Mouse (Mus musculus) erythroblast, embryonic 14.5 days (primary cell): ENCODE measurements around the gene Magi2. TPM values are rescaled to one million over a fixed set of nuclear protein-coding genes. Genes with fewer than 3 reads are reported as not detected.

Experiments
- H3K27me3 ChIP-seq: 2 replicates; pipeline ENCODE4 v1.6.1; 2012; ENCODE audit warnings: inconsistent platforms; ENCODE audit not compliant: control insufficient read depth
- H3K36me3 ChIP-seq: 2 replicates; pipeline ENCODE4 v1.6.1; 2012; ENCODE audit warnings: mild to moderate bottlenecking, inconsistent platforms; ENCODE audit not compliant: control insufficient read depth
- H3K4me1 ChIP-seq: 2 replicates; pipeline ENCODE4 v1.6.1; 2012; ENCODE audit warnings: inconsistent platforms; ENCODE audit not compliant: control insufficient read depth
- H3K4me3 ChIP-seq: replicated peaks from 2 replicates; pipeline ENCODE3; 2012; ENCODE audit warnings: moderate library complexity, mild to moderate bottlenecking, inconsistent platforms
- H3K9me3 ChIP-seq: 2 replicates; pipeline ENCODE4 v1.6.1; 2012; ENCODE audit warnings: low read length, inconsistent platforms, mixed read lengths; ENCODE audit not compliant: control insufficient read depth
- GATA1 ChIP-seq: IDR thresholded peaks from 2 replicates; pipeline ENCODE4 v1.6.1; 2012; ENCODE audit warnings: low read length, inconsistent platforms, mixed read lengths
- TAL1 ChIP-seq: IDR thresholded peaks from 3 replicates; pipeline ENCODE4 v1.6.1; 2012; ENCODE audit warnings: low read length, inconsistent platforms, mixed read lengths
- polyA plus RNA-seq: library from polyadenylated mRNA; stranded (reverse); fragments of >175 nt; gene quantifications from 2 replicates; pipeline ENCODE4 v1.2.3, GENCODE M21; 2012

The Magi2 gene
- polyA plus RNA-seq, 1 experiment: not detected

DNA sequence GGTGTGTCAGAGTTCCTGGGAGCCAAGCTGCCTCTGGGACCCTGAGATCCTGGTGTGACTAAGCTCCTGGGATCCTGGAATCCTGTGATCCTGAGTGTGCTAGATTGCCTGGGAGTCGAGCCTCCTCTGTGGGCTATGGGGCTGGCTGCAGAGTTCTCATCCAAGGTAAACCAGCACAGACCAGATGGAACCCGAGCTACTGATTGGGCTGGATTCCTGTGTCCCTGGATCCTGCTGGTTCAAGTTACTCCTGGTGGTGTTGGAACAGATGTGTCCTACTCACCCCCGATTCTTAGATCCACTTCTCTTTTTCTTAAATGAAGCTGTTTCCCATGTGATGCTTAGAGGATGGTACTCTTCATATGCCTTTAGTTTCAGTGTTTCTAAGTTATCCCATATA is 1371.4 kb downstream of the Magi2 start:
- TF ChIP-seq GATA1 (no peak), TAL1 (no peak)
- Histone ChIP-seq H3K9me3 (no peaks in the 10 kb centered on the region), H3K4me3 (no peak overlapping the region), H3K27me3 (no peaks in the 10 kb centered on the region), H3K36me3 (no peaks in the 10 kb centered on the region), H3K4me1 (no peaks in the 10 kb centered on the region)

- Histone ChIP-seq H3K27me3 (no peaks in the 10 kb centered on the region), H3K4me3 (no peak overlapping the region), H3K9me3 (no peaks in the 10 kb centered on the region), H3K4me1 (no peaks in the 10 kb centered on the region), H3K36me3 (no peaks in the 10 kb centered on the region)
- TF ChIP-seq TAL1 (no peak), GATA1 (no peak)
Measured at GRCm38 (mm10) chr5:20603756-20604469, 1377.1 kb downstream of the Magi2 start.

DNA sequence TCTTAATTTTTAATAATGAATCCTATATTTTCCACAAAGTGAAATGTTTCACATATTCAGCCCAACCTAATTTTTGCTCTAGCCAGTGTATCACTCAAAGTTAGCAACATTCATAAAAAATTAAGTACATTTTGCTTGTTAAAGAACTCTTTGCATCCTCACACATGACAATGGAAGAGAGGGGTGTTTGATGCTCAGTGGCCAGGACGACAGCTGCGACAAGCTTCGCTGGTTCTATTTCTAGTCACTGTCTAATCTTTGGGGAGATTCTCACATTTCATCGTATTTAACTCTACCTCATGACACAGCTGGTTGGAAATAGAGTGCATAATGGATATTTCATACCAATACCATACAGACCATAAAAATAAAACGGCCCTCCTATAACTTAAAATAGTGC is 1379.7 kb downstream of the Magi2 start:
- Histone ChIP-seq H3K4me3 (no peak overlapping the region), H3K27me3 (no peaks in the 10 kb centered on the region), H3K4me1 (no peaks in the 10 kb centered on the region), H3K9me3 (no peaks in the 10 kb centered on the region), H3K36me3 (no peaks in the 10 kb centered on the region)
- TF ChIP-seq TAL1: no peak
- no peak for TF ChIP-seq GATA1

DNA sequence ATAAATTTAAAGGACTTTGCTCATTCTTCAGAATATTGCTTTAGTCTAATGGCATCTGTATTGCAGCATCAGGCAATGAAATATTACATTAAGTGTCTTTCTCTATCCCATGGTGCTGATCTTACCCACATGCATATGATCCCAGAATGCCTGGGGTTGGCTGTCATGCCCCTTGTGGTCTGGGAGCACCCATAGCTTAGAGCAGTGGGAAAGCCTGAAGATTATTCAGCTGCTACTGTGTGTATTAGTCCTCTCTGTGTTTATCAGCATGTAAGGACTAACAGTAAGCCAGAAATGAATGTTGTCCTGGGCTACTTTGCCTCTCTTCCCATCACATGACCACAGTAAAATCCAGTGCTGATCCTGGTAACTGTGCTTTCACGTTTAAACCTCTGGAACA is 1380.7 kb downstream of the Magi2 start:
- no peak for TF ChIP-seq GATA1
- no peak for TF ChIP-seq TAL1
- Histone ChIP-seq H3K27me3 (no peaks in the 10 kb centered on the region), H3K4me1 (no peaks in the 10 kb centered on the region), H3K4me3 (no peak overlapping the region), H3K9me3 (no peaks in the 10 kb centered on the region), H3K36me3 (no peaks in the 10 kb centered on the region)

DNA sequence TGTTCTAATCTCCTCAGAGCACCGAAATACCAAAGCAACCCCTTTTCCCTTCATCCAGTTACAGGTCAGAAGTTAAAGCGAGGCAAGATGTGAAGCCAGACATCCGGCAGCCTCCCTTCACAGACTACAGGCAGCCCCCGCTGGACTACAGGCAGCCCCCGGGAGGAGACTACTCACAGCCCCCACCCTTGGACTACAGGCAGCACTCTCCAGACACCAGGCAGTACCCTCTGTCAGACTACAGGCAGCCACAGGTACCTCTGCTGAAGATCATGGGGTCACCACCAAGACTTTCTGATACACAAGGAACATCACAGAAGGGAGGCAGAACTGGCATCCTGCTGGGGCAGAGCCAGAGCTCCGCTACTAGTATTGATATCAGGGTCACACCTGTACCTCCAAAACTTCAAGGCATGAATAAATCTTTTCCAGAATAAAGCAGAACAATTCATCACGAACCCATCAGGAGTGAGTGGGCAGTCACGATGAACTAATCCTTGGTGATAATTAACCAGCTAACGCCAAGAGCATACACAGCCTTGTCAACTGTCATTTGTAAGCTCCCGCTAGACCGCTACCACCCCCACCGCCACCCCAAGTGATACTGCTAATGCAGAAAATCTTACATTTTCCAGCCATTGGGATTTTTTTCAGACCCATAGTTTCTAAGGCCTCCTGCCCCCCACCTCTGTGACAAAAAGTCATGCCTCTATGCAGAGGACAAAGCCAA is 1382.5 kb downstream of the Magi2 start:
- Histone ChIP-seq H3K36me3 (no peaks in the 10 kb centered on the region), H3K4me3 (no peak overlapping the region), H3K4me1 (no peaks in the 10 kb centered on the region), H3K27me3 (no peaks in the 10 kb centered on the region), H3K9me3 (no peaks in the 10 kb centered on the region)
- TF ChIP-seq TAL1 (no peak), GATA1 (no peak)

GRCm38 (mm10) chr5:20610640-20611039 is 1383.8 kb downstream of the Magi2 start:
- Histone ChIP-seq H3K27me3 (no peaks in the 10 kb centered on the region), H3K4me3 (no peak overlapping the region), H3K36me3 (no peaks in the 10 kb centered on the region), H3K4me1 (no peaks in the 10 kb centered on the region), H3K9me3 (no peaks in the 10 kb centered on the region)
- TF ChIP-seq TAL1: no peak
- no peak for TF ChIP-seq GATA1

GRCm38 (mm10) chr5:20612616-20613015 is 1385.8 kb downstream of the Magi2 start:
- Histone ChIP-seq H3K4me3 (no peak overlapping the region), H3K27me3 (no peaks in the 10 kb centered on the region), H3K36me3 (no peaks in the 10 kb centered on the region), H3K4me1 (no peaks in the 10 kb centered on the region), H3K9me3 (no peaks in the 10 kb centered on the region)
- no peak for TF ChIP-seq GATA1
- no peak for TF ChIP-seq TAL1

- TF ChIP-seq GATA1 (no peak), TAL1 (no peak)
- Histone ChIP-seq H3K4me1 (no peaks in the 10 kb centered on the region), H3K36me3 (no peaks in the 10 kb centered on the region), H3K27me3 (no peaks in the 10 kb centered on the region), H3K4me3 (no peak overlapping the region), H3K9me3 (no peaks in the 10 kb centered on the region)
Measured at GRCm38 (mm10) chr5:20614891-20615290, 1388.1 kb downstream of the Magi2 start.

DNA sequence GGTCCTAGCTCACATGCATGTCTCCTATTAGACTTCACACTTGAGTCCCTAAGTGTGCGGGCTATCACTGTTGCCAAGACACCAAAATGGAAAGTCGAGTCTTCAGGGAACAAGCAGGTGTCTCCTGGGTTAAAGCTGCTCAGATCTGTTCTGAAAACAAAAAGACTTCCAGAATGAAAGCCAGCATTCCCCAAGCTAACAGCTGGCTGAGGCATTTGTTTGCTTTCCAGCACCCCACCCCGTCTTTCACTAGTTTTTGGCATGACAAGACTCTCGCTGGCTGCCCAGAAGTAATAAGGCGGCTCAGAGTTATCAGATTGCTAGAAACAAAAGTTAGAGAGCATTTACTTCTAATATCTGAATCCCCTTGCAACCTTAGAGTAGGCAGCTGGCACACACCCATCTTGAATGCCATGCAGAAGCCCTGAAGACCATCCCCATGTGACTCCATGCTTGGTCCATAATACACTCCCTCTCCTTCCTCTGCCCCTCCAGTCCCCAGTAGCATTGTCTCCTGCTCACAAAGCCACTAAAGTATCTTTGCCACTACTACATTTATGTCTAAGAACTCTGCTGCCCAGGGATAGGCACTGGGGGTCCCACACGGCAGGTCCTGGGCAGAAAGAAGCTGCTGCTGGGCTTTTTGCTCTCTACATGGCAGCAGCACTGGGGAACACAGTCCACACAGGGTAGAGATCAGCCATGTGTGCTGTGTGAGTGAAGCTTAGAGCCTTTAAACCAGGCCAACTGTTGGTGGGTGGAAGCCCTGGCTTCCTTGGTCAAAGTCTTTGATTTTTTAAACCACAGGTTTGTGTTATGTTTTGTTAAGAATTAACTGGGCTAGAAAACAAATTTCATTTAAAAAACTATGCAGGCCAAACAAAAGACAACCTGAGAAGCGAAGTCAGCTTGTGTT is 1394.0 kb downstream of the Magi2 start:
- H3K9me3 ChIP-seq: no peaks in the 10 kb centered on the region
- no peaks in the 10 kb centered on the region for H3K36me3 ChIP-seq
- no peaks in the 10 kb centered on the region for H3K4me1 ChIP-seq
- H3K4me3 ChIP-seq: no peak overlapping the region
- no peak for TF ChIP-seq TAL1
- no peak for TF ChIP-seq GATA1
- H3K27me3 ChIP-seq: no peaks in the 10 kb centered on the region
